Mouse (Mus musculus) bone marrow macrophage, adult 2 months (primary cell): ENCODE results near the gene Heyl.

Experiments
- CTCF ChIP-seq: IDR thresholded peaks from 2 replicates; pipeline ENCODE4 v1.5.1; 2012; ENCODE audit warnings: low read depth, mild to moderate bottlenecking, low read length, moderate library complexity
- POLR2A ChIP-seq: IDR thresholded peaks from 2 replicates; pipeline ENCODE4 v1.6.1; 2012; ENCODE audit warnings: mild to moderate bottlenecking, low read depth, low read length, borderline replicate concordance

DNA sequence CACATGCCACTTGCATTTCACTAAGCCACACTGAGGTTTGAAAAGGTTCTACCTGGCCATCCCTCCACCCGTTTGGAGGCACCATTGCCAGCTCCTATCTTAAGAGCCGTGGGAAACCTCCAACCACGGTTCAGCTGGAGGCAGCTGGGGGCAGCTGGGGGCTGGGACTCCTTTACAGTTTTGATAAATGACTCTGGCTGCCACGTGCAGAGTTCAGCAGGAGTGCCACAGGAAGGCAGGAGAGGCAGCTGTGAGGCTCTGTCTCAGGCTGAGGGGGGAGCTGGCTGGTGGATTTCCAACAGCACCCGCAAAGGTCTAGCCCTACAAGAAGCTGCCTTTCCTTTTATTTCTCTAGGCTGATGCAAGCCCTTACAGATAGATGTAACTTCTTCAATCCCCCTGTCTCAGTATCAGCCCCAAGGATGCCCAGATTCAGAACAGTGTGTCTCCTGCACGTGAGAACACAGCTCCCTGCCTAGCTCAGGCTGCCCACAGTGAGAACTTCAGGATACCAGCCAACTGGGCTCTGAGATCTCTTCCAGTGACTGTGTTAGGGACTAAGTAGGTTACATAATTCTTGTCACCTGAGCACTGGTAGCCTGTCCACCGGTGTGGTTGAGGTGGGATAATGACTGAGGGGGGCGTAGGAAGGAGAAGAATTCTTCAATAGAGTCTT is 26.9 kb downstream of the Heyl start:
- TF ChIP-seq CTCF = no peak
- no peak for TF ChIP-seq POLR2A
